Mouse (Mus musculus) cerebellum, adult 18-20 months (tissue): ENCODE measurements around the gene Itgb2.

Experiments used
- DNase-seq, 2 experiments: peaks; one replicate each; pipeline ENCODE4 v3.0.0; 2021

Itgb2 gene

GRCm38 (mm10) chr10:77589749-77590148, 59.7 kb downstream of the Itgb2 start:
- DNase-seq = no peak

- DNase-seq = peak; percentile 70 to 73
Measured at GRCm38 (mm10) chr10:77590812-77591211, 60.8 kb downstream of the Itgb2 start.

GRCm38 (mm10) chr10:77591546-77591945, 61.5 kb downstream of the Itgb2 start:
- DNase-seq = no peak

GRCm38 (mm10) chr10:77596060-77596459, 66.0 kb downstream of the Itgb2 start:
- DNase-seq = no peak

- no peak for DNase-seq
Measured at GRCm38 (mm10) chr10:77603021-77603420, 73.0 kb downstream of the Itgb2 start.

GRCm38 (mm10) chr10:77604111-77604510, 74.1 kb downstream of the Itgb2 start:
- no peak for DNase-seq

- DNase-seq = no peak
Measured at GRCm38 (mm10) chr10:77604958-77605357, 74.9 kb downstream of the Itgb2 start.

- peak; percentile 39 to 44 for DNase-seq
Measured at GRCm38 (mm10) chr10:77605368-77605767, 75.3 kb downstream of the Itgb2 start.

GRCm38 (mm10) chr10:77605908-77606826, 76.1 kb downstream of the Itgb2 start, which contains the start of the genes Sumo3 and Gm49325:
Sumo3 (plus strand) TSS chr10:77606097.
Gm49325 (plus strand) TSS chr10:77606197.
- DNase-seq = peak; percentile 93 to 95

- no peak for DNase-seq
Measured at GRCm38 (mm10) chr10:77606855-77607254, 76.8 kb downstream of the Itgb2 start.

GRCm38 (mm10) chr10:77607441-77607840, 77.4 kb downstream of the Itgb2 start:
- DNase-seq = no peak

- no peak for DNase-seq
Measured at GRCm38 (mm10) chr10:77608589-77608988, 78.5 kb downstream of the Itgb2 start.

- peak; percentile 54 to 60 for DNase-seq
Measured at GRCm38 (mm10) chr10:77610221-77610961, 80.3 kb downstream of the Itgb2 start.

- peak in 1 of 2 experiments; percentile 38 for DNase-seq
Measured at GRCm38 (mm10) chr10:77613409-77613808, 83.4 kb downstream of the Itgb2 start.
